Mouse (Mus musculus): ENCODE measurements at regions not wholly inside any gene's neighbourhood (a gene's known extent, or its start where the extent isn't known, plus 50 kb on each side); places are given as distances from the start of the nearest gene placed in this dataset.

DNA sequence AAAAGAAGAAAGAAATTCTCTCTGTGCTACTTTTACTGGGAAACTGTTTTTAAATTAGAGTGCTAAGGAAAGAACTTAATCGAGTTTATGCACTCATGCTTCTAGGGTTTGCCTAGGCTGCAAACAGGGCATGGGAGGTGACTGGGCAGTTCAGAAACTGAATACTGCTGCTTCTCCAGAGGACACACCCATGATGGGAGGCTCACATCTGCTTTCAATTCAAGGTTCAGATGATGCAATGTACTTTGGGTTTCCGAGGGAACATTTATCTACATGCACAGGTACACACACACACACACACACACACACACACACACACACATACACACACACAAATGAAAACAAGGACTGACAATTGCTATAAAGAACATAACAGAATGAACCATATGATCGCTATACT is 417.4 kb downstream of the Htr7 start:
- Histone ChIP-seq H3K27ac (ENCODE audit: low read depth) (no peak overlapping the region), H3K9me3 (ENCODE audit: low read depth, low read length) (no peaks in the 10 kb centered on the region), H3K9ac (no peak overlapping the region), H3K27me3 (ENCODE audit: insufficient read depth, low read length) (no peaks in the 10 kb centered on the region), H3K4me2 (no peak overlapping the region), H3K4me3 (ENCODE audit: low read depth, low read length) (no peak overlapping the region), H3K4me1 (ENCODE audit: insufficient read depth) (no peaks in the 10 kb centered on the region), H3K36me3 (ENCODE audit: insufficient read depth) (no peaks in the 10 kb centered on the region)
- 62% methylated on average over 3 of the region's 3 CpGs for WGBS
- DNase-seq: no peak
- no peak for TF ChIP-seq CTCF (IDR thresholded peaks at IDR 0.05; ENCODE audit: low read depth)
- ATAC-seq (ENCODE audit: insufficient read depth): no peak

DNA sequence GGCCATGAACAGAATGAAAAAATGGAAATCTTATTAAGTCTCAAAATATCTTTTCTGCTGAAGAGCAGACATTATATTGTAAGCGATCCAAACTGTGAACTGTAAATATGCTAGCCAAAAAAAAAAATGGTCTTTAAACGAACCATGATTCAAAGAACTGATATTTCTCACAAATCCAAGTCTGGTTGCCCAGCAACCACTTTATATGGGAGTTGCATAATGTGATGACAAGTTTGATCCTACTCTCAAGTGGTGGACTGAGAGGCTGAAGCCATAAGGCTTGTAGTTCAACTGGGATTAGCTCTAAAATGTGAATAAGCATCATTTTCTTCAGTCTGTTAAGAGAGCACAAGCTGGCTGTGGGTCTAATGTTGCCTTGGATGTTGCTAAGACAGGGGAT is 435.5 kb downstream of the Htr7 start:
- Histone ChIP-seq H3K27me3 (ENCODE audit: insufficient read depth, low read length) (no peaks in the 10 kb centered on the region), H3K4me3 (ENCODE audit: low read depth, low read length) (no peak overlapping the region), H3K4me1 (ENCODE audit: insufficient read depth) (no peaks in the 10 kb centered on the region), H3K4me2 (no peak overlapping the region), H3K9me3 (ENCODE audit: low read depth, low read length) (no peaks in the 10 kb centered on the region), H3K36me3 (ENCODE audit: insufficient read depth) (no peaks in the 10 kb centered on the region), H3K9ac (no peak overlapping the region), H3K27ac (ENCODE audit: low read depth) (no peak overlapping the region)
- DNase-seq (no peak), ATAC-seq (ENCODE audit: insufficient read depth) (no peak)
- no peak for TF ChIP-seq CTCF (IDR thresholded peaks at IDR 0.05; ENCODE audit: low read depth)
- 60% methylated on average over 2 of the region's 2 CpGs for WGBS

DNA sequence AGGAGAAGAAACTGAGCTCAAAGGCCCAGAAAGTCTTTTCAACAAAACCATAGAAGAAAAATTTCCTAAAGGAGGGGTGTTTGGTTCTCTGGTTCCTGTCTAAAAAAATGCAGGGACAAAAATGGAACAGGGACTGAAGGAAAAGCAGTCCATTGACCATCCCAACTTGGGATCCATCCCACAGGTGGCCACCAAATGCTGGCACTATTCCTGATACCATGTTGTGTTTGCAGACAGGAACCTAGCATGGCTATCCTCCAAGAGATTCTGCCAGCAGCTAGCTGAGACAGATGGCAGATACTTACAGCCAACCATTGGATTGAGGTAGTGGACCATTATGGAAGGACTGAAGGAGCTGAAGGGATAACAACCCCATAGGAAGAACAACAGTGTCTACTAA is 461.9 kb downstream of the Htr7 start:
- Histone ChIP-seq H3K9ac (no peak overlapping the region), H3K4me1 (ENCODE audit: insufficient read depth) (no peaks in the 10 kb centered on the region), H3K4me2 (no peak overlapping the region), H3K4me3 (ENCODE audit: low read depth, low read length) (no peak overlapping the region), H3K27ac (ENCODE audit: low read depth) (no peak overlapping the region), H3K36me3 (ENCODE audit: insufficient read depth) (no peaks in the 10 kb centered on the region), H3K27me3 (ENCODE audit: insufficient read depth, low read length) (no peaks in the 10 kb centered on the region), H3K9me3 (ENCODE audit: low read depth, low read length) (no peaks in the 10 kb centered on the region)
- no peak for DNase-seq
- no peak for ATAC-seq (ENCODE audit: insufficient read depth)
- no peak for TF ChIP-seq CTCF (IDR thresholded peaks at IDR 0.05; ENCODE audit: low read depth)

DNA sequence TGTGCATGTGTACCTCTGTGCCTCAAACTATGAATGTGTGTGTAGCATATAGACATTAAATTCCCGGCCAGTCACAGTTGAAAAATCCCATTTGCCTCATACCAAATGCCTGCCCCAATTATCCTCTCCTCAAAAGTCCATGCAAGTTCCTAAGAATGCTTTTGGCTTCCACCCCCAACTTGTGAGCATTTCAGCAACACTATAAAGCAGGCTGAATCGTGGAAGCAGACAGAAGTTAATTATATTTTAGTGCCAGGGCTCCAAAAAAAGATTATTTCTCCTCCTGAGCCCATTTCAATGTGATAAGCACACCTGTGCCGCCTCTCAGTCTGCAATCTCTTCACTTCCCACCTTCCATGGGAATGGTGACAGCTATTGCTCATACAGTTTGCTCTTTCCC is 481.3 kb downstream of the Htr7 start:
- 57% methylated on average over 3 of the region's 3 CpGs for WGBS
- Histone ChIP-seq H3K36me3 (ENCODE audit: insufficient read depth) (no peaks in the 10 kb centered on the region), H3K9ac (no peak overlapping the region), H3K27ac (ENCODE audit: low read depth) (no peak overlapping the region), H3K27me3 (ENCODE audit: insufficient read depth, low read length) (no peaks in the 10 kb centered on the region), H3K9me3 (ENCODE audit: low read depth, low read length) (no peaks in the 10 kb centered on the region), H3K4me1 (ENCODE audit: insufficient read depth) (no peaks in the 10 kb centered on the region), H3K4me3 (ENCODE audit: low read depth, low read length) (no peak overlapping the region), H3K4me2 (no peak overlapping the region)
- no peak for TF ChIP-seq CTCF (IDR thresholded peaks at IDR 0.05; ENCODE audit: low read depth)
- no peak for DNase-seq
- ATAC-seq (ENCODE audit: insufficient read depth): no peak

DNA sequence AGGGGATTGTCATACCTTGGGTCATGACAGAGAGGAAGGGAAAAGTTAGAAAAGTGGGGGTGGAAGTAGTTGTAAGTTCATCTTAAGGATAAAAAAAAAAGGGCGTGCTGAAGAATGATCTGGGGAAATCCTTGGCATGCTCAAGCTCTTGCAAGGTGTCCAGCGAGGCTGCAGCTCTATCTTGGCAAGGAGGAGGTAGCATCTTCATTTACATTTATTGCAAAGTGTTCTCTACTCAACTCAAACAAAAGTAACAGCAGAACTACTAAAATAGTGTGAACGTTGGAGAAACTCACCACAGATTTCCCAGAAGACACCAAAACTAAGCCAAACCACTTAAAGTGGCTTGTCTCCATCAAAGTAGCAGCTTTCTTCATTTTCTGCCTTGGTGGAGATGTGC is 507.9 kb downstream of the Htr7 start:
- Histone ChIP-seq H3K27ac (ENCODE audit: low read depth) (no peak overlapping the region), H3K4me1 (ENCODE audit: insufficient read depth) (no peaks in the 10 kb centered on the region), H3K9me3 (ENCODE audit: low read depth, low read length) (no peaks in the 10 kb centered on the region), H3K36me3 (ENCODE audit: insufficient read depth) (no peaks in the 10 kb centered on the region), H3K27me3 (ENCODE audit: insufficient read depth, low read length) (no peaks in the 10 kb centered on the region), H3K9ac (no peak overlapping the region), H3K4me2 (no peak overlapping the region), H3K4me3 (ENCODE audit: low read depth, low read length) (no peak overlapping the region)
- 74% methylated on average over 3 of the region's 3 CpGs for WGBS
- ATAC-seq (ENCODE audit: insufficient read depth): no peak
- no peak for DNase-seq
- no peak for TF ChIP-seq CTCF (IDR thresholded peaks at IDR 0.05; ENCODE audit: low read depth)

DNA sequence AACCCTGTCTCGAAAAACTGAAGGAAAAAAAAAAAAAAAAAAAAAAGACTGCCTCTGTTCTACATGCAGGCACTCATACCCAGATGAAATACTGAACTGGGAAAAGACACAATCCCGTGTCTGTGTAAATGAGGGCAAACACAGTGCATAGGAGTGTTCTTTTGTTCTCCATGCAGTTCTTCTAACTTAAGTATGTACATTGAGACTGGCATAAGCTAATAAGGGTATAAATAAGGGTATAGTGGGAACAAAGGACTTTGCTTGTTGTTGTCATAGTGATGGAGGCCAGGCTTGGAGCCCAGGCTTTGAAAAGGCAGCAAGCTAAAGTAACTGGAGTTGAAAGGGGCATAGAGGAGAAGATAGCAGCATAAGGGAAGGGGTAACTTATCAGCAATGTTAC is 520.5 kb downstream of the Htr7 start:
- no peak for TF ChIP-seq CTCF (IDR thresholded peaks at IDR 0.05; ENCODE audit: low read depth)
- WGBS: 65% methylated on average over 1 of the region's 2 CpGs
- no peaks in the 10 kb centered on the region for H3K36me3 ChIP-seq (ENCODE audit: insufficient read depth)
- ATAC-seq (ENCODE audit: insufficient read depth): no peak
- H3K9ac ChIP-seq: no peak overlapping the region
- H3K4me1 ChIP-seq (ENCODE audit: insufficient read depth): no peaks in the 10 kb centered on the region
- H3K27me3 ChIP-seq (ENCODE audit: insufficient read depth, low read length): no peaks in the 10 kb centered on the region
- H3K9me3 ChIP-seq (ENCODE audit: low read depth, low read length): no peaks in the 10 kb centered on the region
- no peak for DNase-seq
- no peak overlapping the region for H3K27ac ChIP-seq (ENCODE audit: low read depth)
- no peak overlapping the region for H3K4me3 ChIP-seq (ENCODE audit: low read depth, low read length)
- no peak overlapping the region for H3K4me2 ChIP-seq

DNA sequence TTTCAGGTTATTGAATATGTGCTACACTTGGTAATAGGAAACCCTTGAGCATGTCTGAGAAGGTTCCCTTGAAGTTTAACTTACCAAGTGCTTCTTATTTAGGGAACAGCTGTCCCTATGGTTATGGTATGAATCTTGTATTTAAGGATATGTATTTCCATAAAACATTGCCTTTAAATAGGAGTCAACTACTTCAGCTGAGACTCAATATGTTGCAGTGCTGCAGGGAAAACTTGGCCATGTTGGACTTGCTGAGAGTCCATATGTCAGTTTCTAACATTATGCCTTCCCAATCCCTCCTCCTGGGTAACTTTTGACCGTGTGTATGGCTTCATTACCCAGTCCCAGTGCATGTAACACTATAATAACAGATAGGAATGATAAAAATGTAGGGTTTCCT is 528.0 kb downstream of the Htr7 start:
- H3K9me3 ChIP-seq (ENCODE audit: low read depth, low read length): no peaks in the 10 kb centered on the region
- ATAC-seq (ENCODE audit: insufficient read depth) (no peak), DNase-seq (no peak)
- TF ChIP-seq CTCF (IDR thresholded peaks at IDR 0.05; ENCODE audit: low read depth): no peak
- H3K36me3 ChIP-seq (ENCODE audit: insufficient read depth): no peaks in the 10 kb centered on the region
- 32% methylated on average over 1 of the region's 1 CpGs for WGBS
- no peaks in the 10 kb centered on the region for H3K27me3 ChIP-seq (ENCODE audit: insufficient read depth, low read length)
- no peak overlapping the region for H3K4me2 ChIP-seq
- H3K4me3 ChIP-seq (ENCODE audit: low read depth, low read length): no peak overlapping the region
- no peak overlapping the region for H3K27ac ChIP-seq (ENCODE audit: low read depth)
- H3K4me1 ChIP-seq (ENCODE audit: insufficient read depth): no peaks in the 10 kb centered on the region
- H3K9ac ChIP-seq: no peak overlapping the region

DNA sequence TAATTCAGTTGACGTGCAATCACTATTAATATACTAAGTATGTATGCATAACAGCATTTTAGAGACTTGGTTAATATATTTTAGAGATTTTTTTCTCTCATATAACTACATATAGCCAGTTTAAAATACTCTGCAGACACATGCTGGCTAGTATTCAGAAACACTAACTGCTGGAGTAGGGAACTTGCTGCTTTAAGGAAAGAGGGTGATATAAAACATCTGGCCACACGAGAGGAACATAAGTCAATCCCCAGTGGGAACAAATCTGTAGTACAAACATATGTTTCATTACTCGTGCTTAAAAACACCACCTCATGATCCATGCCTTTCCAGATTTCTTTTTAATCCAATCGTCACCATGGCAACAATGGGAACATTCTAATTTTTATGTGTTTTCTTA is 563.6 kb downstream of the Htr7 start:
- H3K9ac ChIP-seq: no peak overlapping the region
- DNase-seq: peak; percentile 56
- no peaks in the 10 kb centered on the region for H3K36me3 ChIP-seq (ENCODE audit: insufficient read depth)
- WGBS: 43% methylated on average over 4 of the region's 4 CpGs
- no peak for TF ChIP-seq CTCF (IDR thresholded peaks at IDR 0.05; ENCODE audit: low read depth)
- H3K27ac ChIP-seq (ENCODE audit: low read depth): no peak overlapping the region
- H3K9me3 ChIP-seq (ENCODE audit: low read depth, low read length): no peaks in the 10 kb centered on the region
- ATAC-seq (ENCODE audit: insufficient read depth): peak; percentile 38; the same call in 1 of the 2 replicates
- H3K4me2 ChIP-seq: no peak overlapping the region
- H3K4me1 ChIP-seq (ENCODE audit: insufficient read depth): no peaks in the 10 kb centered on the region
- H3K4me3 ChIP-seq (ENCODE audit: low read depth, low read length): no peak overlapping the region
- no peaks in the 10 kb centered on the region for H3K27me3 ChIP-seq (ENCODE audit: insufficient read depth, low read length)
